In the genomic region with DNA sequence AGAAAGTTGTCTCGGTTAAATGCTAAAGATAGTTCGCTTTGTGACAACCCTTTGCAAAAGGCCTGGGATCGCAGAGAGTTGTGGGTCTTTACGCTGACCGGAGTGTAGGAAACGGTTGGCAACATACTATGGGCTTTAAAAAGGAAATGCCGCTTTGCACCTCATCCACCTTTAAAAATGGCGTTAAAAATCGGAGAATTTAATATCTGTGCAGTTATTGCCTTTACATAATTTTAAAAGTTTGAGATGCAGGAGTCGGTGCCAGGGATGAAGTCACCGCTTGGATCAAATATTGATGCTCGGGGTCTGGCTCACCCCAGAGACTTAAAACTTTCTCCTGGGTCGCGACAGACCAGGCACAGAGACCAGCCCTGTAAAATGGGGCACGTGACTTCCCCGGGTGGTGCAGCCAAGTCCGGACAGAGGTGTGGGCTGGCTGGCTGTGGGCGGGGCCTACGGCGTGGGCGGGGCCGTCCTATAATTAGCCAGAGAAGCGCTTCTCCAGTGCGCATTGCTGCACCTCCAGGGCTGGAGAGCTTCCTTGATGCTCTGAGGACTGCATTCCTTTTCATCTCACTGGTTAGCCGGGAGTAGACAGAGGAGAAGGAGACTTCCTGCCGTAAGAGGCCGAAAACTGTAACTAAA, we compare ENCODE assay signal across 8 mouse cellular contexts. TPM values are rescaled to one million over a fixed set of nuclear protein-coding genes. Genes with fewer than 3 reads are reported as not detected.
DNase-seq lines count a peak whose midpoint lies in the region; ATAC-seq and TF ChIP-seq lines count a peak whose summit lies in the region.

No protein-coding gene starts in this region.

- H3K4me1 ChIP-seq in MEL (ENCODE audit: control insufficient read depth in 1 of 2, insufficient read depth in 2 of 2, low read length in 2 of 2): 0 out of 4 replicates have a peak, but pooled peaks cover 0 to 2% of the 10 kb centered on the region in 2 experiments
- H3K4me1 ChIP-seq in forebrain, postnatal 0 days (ENCODE audit: insufficient read depth): no peaks in the 10 kb centered on the region
- peaks cover 20% of the 10 kb centered on the region for H3K4me1 ChIP-seq in lung, embryonic 16.5 days (replicated peaks; ENCODE audit: control insufficient read depth, insufficient read depth, low read length)

- peak overlapping the region; percentile 58 for H3K9ac ChIP-seq in MEL (ENCODE audit: control insufficient read depth, low read depth, low read length, poor library complexity, severe bottlenecking)
- H3K9ac ChIP-seq in forebrain, postnatal 0 days: peak overlapping the region; percentile 11; the same call in 1 of the 2 replicates
- peak overlapping the region; percentile 65 for H3K9ac ChIP-seq in lung, embryonic 16.5 days (ENCODE audit: low read length)

- WGBS in forebrain, postnatal 0 days: 10% methylated on average over 27 of the region's 27 CpGs
- WGBS in lung, embryonic 16.5 days: 4% methylated on average over 27 of the region's 27 CpGs

- ATAC-seq in forebrain, postnatal 0 days: peak; percentile 55; the same call in 1 of the 2 replicates
- peak; percentile 95 for ATAC-seq in lung, embryonic 16.5 days (ENCODE audit: low read depth)

- peak; percentile 88 for DNase-seq in MEL (ENCODE audit: low read depth, low spot score)
- DNase-seq in cerebellum, adult 18-20 months: peak; percentile 60 to 63
- peak; percentile 26 for DNase-seq in forebrain, postnatal 0 days
- peak; percentile 94 for DNase-seq in heart, postnatal 4 days
- DNase-seq in layer of hippocampus, adult 9-11 months: peak; percentile 74
- peak; percentile 63 for DNase-seq in ovary, postnatal 10 days (ENCODE audit: low spot score)
- peak; percentile 68 for DNase-seq in thymus, postnatal 14 days

- peak overlapping the region; percentile 32; the same call in 1 of the 2 replicates for H3K27ac ChIP-seq in MEL (ENCODE audit: control insufficient read depth, low read depth, low read length)
- no peak overlapping the region for H3K27ac ChIP-seq in forebrain, postnatal 0 days (ENCODE audit: low read depth, low read length)
- peak overlapping the region; percentile 71 for H3K27ac ChIP-seq in lung, embryonic 16.5 days (ENCODE audit: low read length)

- no peak for TF ChIP-seq CTCF in MEL (IDR thresholded peaks at IDR 0.05 in 2 of 3, conservative IDR thresholded peaks at IDR 0.05 in 1 of 3; ENCODE audit: control insufficient read depth in 1 of 3, insufficient read depth in 1 of 3, low read depth in 2 of 3, low read length in 3 of 3, poor library complexity in 1 of 3, severe bottlenecking in 1 of 3)
- TF ChIP-seq CTCF in forebrain, postnatal 0 days (IDR thresholded peaks at IDR 0.05; ENCODE audit: low read depth): no peak

- H3K79me2 ChIP-seq in MEL (ENCODE audit: control insufficient read depth, insufficient read depth, low read length, poor library complexity): no peaks in the 10 kb centered on the region

- no peaks in the 10 kb centered on the region for H3K9me3 ChIP-seq in MEL (replicated peaks; ENCODE audit: insufficient read depth, low read length)
- no peaks in the 10 kb centered on the region for H3K9me3 ChIP-seq in forebrain, postnatal 0 days (ENCODE audit: low read length)
- H3K9me3 ChIP-seq in lung, embryonic 16.5 days (ENCODE audit: control insufficient read depth, low read length): no peaks in the 10 kb centered on the region

- H3K4me2 ChIP-seq in forebrain, postnatal 0 days (ENCODE audit: low read depth): peak overlapping the region; percentile 52
- peak overlapping the region; percentile 74 for H3K4me2 ChIP-seq in lung, embryonic 16.5 days (ENCODE audit: low read depth, low read length)

- no peak for TF ChIP-seq EP300 in MEL (IDR thresholded peaks at IDR 0.05; ENCODE audit: low read depth in 1 of 2, low read length in 2 of 2)

- TF ChIP-seq RAD21 in MEL (IDR thresholded peaks at IDR 0.05; ENCODE audit: low read depth, low read length): no peak

- peaks cover 0 to 2% of the 10 kb centered on the region in 2 experiments; a peak in 1 of 4 replicates for H3K27me3 ChIP-seq in MEL (ENCODE audit: control insufficient read depth in 1 of 2, insufficient read depth in 2 of 2, low read length in 2 of 2)
- H3K27me3 ChIP-seq in forebrain, postnatal 0 days (ENCODE audit: insufficient read depth, low read length): no peaks in the 10 kb centered on the region
- no peaks in the 10 kb centered on the region for H3K27me3 ChIP-seq in lung, embryonic 16.5 days (ENCODE audit: control insufficient read depth, insufficient read depth, low read depth, low read length)

- H3K36me3 ChIP-seq in MEL (ENCODE audit: control insufficient read depth in 1 of 2, insufficient read depth in 2 of 2, low read length in 2 of 2): peaks cover 0 to 4% of the 10 kb centered on the region in 2 experiments; a peak in 2 of 4 replicates
- H3K36me3 ChIP-seq in forebrain, postnatal 0 days (ENCODE audit: insufficient read depth): no peaks in the 10 kb centered on the region
- no peaks in the 10 kb centered on the region for H3K36me3 ChIP-seq in lung, embryonic 16.5 days (ENCODE audit: control insufficient read depth, insufficient read depth, low read length)

- H3K4me3 ChIP-seq in MEL (ENCODE audit: control insufficient read depth in 1 of 2, insufficient read depth in 1 of 2, low read depth in 2 of 2, low read length in 2 of 2): peak overlapping the region; percentile 75 to 87
- H3K4me3 ChIP-seq in forebrain, postnatal 0 days (ENCODE audit: low read depth, low read length): peak overlapping the region; percentile 28
- peak overlapping the region; percentile 63 for H3K4me3 ChIP-seq in lung, embryonic 16.5 days (ENCODE audit: low read length)

- peak in 1 of 2 experiments; percentile 46; a peak in 1 of 4 replicates for TF ChIP-seq POLR2A in MEL (IDR thresholded peaks at IDR 0.05; ENCODE audit: control insufficient read depth in 1 of 2, insufficient read depth in 1 of 2, low read depth in 1 of 2, low read length in 2 of 2, poor library complexity in 1 of 2)

TF ChIP-seq in MEL, 35 proteins besides CTCF, POLR2A, EP300 and RAD21 (continues in another document):
- TF ChIP-seq USF2 (IDR thresholded peaks at IDR 0.05; ENCODE audit: borderline replicate concordance in 1 of 2, insufficient read depth in 1 of 2, low read depth in 1 of 2, low read length in 2 of 2) (peak; percentile 51 to 79; a peak in 2 of 4 replicates), ETS1 (IDR thresholded peaks at IDR 0.05; ENCODE audit: low read depth, low read length) (no peak), MYC (IDR thresholded peaks at IDR 0.05; ENCODE audit: low read depth, low read length) (no peak), MAX (IDR thresholded peaks at IDR 0.05; ENCODE audit: low read length) (peak; percentile 89), GATA1 (IDR thresholded peaks at IDR 0.05; ENCODE audit: low read depth, low read length) (no peak), ZMIZ1 (IDR thresholded peaks at IDR 0.05; ENCODE audit: low read depth, low read length) (no peak), UBTF (IDR thresholded peaks at IDR 0.05; ENCODE audit: borderline replicate concordance, insufficient read depth, low read depth, low read length) (no peak), ZNF384 (IDR thresholded peaks at IDR 0.05; ENCODE audit: low read depth, low read length) (no peak), TAL1 (IDR thresholded peaks at IDR 0.05; ENCODE audit: low read length) (no peak), SIN3A (IDR thresholded peaks at IDR 0.05; ENCODE audit: low read length) (peak; percentile 31; the same call in 1 of the 2 replicates), MYB (IDR thresholded peaks at IDR 0.05; ENCODE audit: low read depth, low read length) (no peak), MXI1 (IDR thresholded peaks at IDR 0.05; ENCODE audit: low read depth, low read length) (peak; percentile 63; the same call in 1 of the 2 replicates), GABPA (IDR thresholded peaks at IDR 0.05; ENCODE audit: low read depth, low read length) (no peak), RCOR1 (IDR thresholded peaks at IDR 0.05; ENCODE audit: low read depth, low read length) (no peak), MAFK (IDR thresholded peaks at IDR 0.05; ENCODE audit: borderline replicate concordance, low read depth, low read length) (no peak), E2F4 (IDR thresholded peaks at IDR 0.05; ENCODE audit: borderline replicate concordance, low read depth, low read length) (no peak), ZC3H11A (IDR thresholded peaks at IDR 0.05; ENCODE audit: low read depth, low read length) (no peak), CHD1 (IDR thresholded peaks at IDR 0.05; ENCODE audit: low read depth, low read length) (no peak), USF1 (IDR thresholded peaks at IDR 0.05; ENCODE audit: low read depth, low read length) (peak; percentile 98), BHLHE40 (IDR thresholded peaks at IDR 0.05; ENCODE audit: borderline replicate concordance, low read depth, low read length) (peak; percentile 89), NRF1 (IDR thresholded peaks at IDR 0.05; ENCODE audit: insufficient read depth, low read depth, low read length, poor library complexity, severe bottlenecking) (no peak), NELFE (IDR thresholded peaks at IDR 0.05; ENCODE audit: low read depth, low read length) (no peak; the same call in 1 of the 2 replicates), MEF2A (IDR thresholded peaks at IDR 0.05; ENCODE audit: extremely low read depth, insufficient replicate concordance, low read depth, low read length, poor library complexity, severe bottlenecking) (no peak), MAZ (IDR thresholded peaks at IDR 0.05; ENCODE audit: low read depth, low read length) (no peak), TCF12 (IDR thresholded peaks at IDR 0.05; ENCODE audit: low read depth, low read length) (0 out of 2 replicates have a peak, but pooled peaks have one; percentile 38), KAT2A (conservative IDR thresholded peaks at IDR 0.05; ENCODE audit: low read depth, low read length) (no peak), HCFC1 (IDR thresholded peaks at IDR 0.05; ENCODE audit: low read depth, low read length) (no peak), SMC3 (IDR thresholded peaks at IDR 0.05; ENCODE audit: low read depth, low read length) (no peak), POLR2AphosphoS2 (IDR thresholded peaks at IDR 0.05; ENCODE audit: low read length) (no peak), ELF1 (IDR thresholded peaks at IDR 0.05; ENCODE audit: low read depth, low read length) (no peak), ZKSCAN1 (IDR thresholded peaks at IDR 0.05; ENCODE audit: low read depth, low read length) (no peak)

RNA-seq across cellular contexts. Expression of gene Zbtb2, which starts 53.7 kb away (rescaled TPM):
- total RNA-seq in MEL (2012; rRNA removed): 8.6 and 10.0 TPM in 2 replicates
- 10 to 100 TPM in 1 of 2 experiments, not detected in 1; 12.7 TPM for polyA plus RNA-seq in MEL (2012; ENCODE audit: insufficient read depth in 1 of 2, insufficient read length in 2 of 2, low read depth in 1 of 2, low replicate concordance in 2 of 2, missing spikeins in 1 of 2)
- total RNA-seq in forebrain, postnatal 0 days (2014; rRNA removed): 20.0 and 24.2 TPM in 2 replicates
- polyA plus RNA-seq in forebrain, postnatal 0 days (2015; fragmentation: Nextera tagmentation; extraction: Ambion mirVana): 15.2 and 15.7 TPM in 2 replicates
- 10 to 100 TPM; 10.6 to 10.9 TPM for total RNA-seq in heart, postnatal 4 days (2021)
- 14.1 and 16.4 TPM in 2 replicates for polyA plus RNA-seq in lung, embryonic 16.5 days (2015; fragmentation: Nextera tagmentation; extraction: Ambion mirVana)

Comparison
In these comparisons a context has a peak if more than half of its experiments do, and no peak if none do; other contexts are left out.
1. DNase-seq: peak in every context shown above with its lines; median percentile 94 in heart, postnatal 4 days; 88 in MEL; 74 in layer of hippocampus, adult 9-11 months; 68 in thymus, postnatal 14 days; 63 in ovary, postnatal 10 days; 62 in cerebellum, adult 18-20 months; 26 in forebrain, postnatal 0 days.
2. H3K4me3 ChIP-seq: peak in every context shown above with its lines; median percentile 81 in MEL; 63 in lung, embryonic 16.5 days; 28 in forebrain, postnatal 0 days.
3. H3K9ac ChIP-seq: peak in every context shown above with its lines; median percentile 65 in lung, embryonic 16.5 days; 58 in MEL; 11 in forebrain, postnatal 0 days.